Mouse (Mus musculus) cerebellum, postnatal 10 days (tissue): ENCODE measurements around the gene Pgm1.
A peak's percentile ranks its signal among the peaks of the same experiment; 100 is the strongest.

ENCODE experiments used
- DNase-seq, 2 experiments: peaks; one replicate each; pipeline ENCODE4 v3.0.0; 2021; ENCODE audit warnings: mixed read lengths in 2 of 2

The Pgm1 gene

GRCm38 (mm10) chr4:100012361-100013035 is 83.3 kb downstream of the Pgm1 start:
- DNase-seq: no peak

GRCm38 (mm10) chr4:100027773-100028172 is 98.6 kb downstream of the Pgm1 start:
- no peak for DNase-seq

- peak; percentile 91 to 93 for DNase-seq
Observed at GRCm38 (mm10) chr4:100028641-100029040, 99.4 kb downstream of the Pgm1 start.

- DNase-seq: no peak
Observed at GRCm38 (mm10) chr4:100031270-100031669, 102.1 kb downstream of the Pgm1 start.

GRCm38 (mm10) chr4:100032608-100033007 is 103.4 kb downstream of the Pgm1 start:
- no peak for DNase-seq

- DNase-seq: no peak
Observed at GRCm38 (mm10) chr4:100033944-100034343, 104.7 kb downstream of the Pgm1 start.

GRCm38 (mm10) chr4:100034971-100035370 is 105.8 kb downstream of the Pgm1 start:
- DNase-seq: no peak

- no peak for DNase-seq
Observed at GRCm38 (mm10) chr4:100035919-100036554, 106.8 kb downstream of the Pgm1 start.
